Mouse (Mus musculus): Measurements from ENCODE around the gene Ddit4l.
"Not testable (repeated sequence)": the region's sequence is repeated elsewhere in the genome, so short reads cannot be mapped to it uniquely, and the experiment has no call there.

Ddit4l gene

DNA sequence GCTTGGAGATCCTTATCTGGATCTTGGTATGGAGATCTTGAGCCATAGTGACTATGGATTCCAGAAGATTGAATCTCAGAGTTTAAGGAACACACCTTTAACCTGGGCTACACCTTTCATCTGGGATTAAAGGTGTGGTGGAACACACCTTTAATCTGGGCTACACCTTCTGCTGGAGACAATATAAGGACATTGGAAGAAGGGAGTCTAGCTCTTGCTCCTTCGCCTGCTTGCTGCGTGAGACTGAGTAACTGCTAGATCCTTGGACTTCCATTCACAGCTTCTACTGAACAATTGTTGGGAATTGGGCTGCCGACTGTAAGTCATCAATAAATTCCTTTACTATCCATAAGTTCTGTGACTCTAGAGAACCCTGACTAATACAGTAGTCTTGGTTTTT, at the start of gene Ddit4l:
Gene Ddit4l (plus strand): TSS at position 301 of the 400 bp plus-strand sequence.
- DNase-seq (ENCODE audit: low read depth, low spot score) = not testable (repeated sequence)

DNA sequence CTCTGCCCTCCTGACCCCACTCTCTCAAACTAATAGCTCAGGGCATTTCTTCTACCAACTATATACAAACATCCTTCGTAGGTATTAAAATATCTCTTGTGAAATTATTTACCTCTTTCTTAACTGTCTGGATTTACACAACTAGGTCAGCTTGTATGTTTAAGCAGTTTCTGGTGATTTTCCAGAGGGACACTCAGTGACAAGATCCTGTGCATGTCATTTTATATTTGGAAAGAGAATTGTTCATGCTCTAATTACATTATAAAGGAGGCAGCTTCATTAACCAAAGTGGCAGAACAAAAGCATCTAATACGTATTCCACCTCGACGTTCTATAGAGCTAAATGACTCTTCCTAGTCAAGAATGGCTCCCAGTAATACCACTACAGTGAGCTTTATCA, 45.3 kb upstream of the Ddit4l start:
- DNase-seq (ENCODE audit: low read depth, low spot score) = no peak

- DNase-seq (ENCODE audit: low read depth, low spot score) = no peak
Measured at GRCm38 (mm10) chr3:137586376-137586969, 34.9 kb upstream of the Ddit4l start.

DNA sequence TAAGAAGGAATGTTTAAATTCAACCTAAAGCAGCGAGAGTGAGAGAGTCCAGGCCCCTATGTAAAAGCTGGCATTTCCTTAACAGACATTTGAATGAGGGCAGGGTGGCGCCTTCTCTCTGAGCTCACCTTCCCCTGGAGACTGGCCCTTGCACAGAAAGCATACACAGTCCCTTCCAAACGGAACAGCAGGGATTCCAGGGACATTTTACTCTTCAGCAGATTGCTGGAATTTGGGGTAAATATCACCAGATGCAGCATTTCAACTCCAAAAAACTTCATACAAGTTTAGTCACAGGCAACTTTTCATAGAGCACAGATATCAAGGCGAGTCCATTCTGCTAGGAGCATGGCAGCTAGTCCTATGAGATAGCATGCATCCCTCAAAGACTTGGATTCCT, 31.6 kb upstream of the Ddit4l start:
- DNase-seq (ENCODE audit: low read depth, low spot score) = no peak

- DNase-seq (ENCODE audit: low read depth, low spot score) = no peak
Measured at GRCm38 (mm10) chr3:137594332-137594905, 27.0 kb upstream of the Ddit4l start.

GRCm38 (mm10) chr3:137608918-137609435, 12.4 kb upstream of the Ddit4l start:
- no peak for DNase-seq (ENCODE audit: low read depth, low spot score)

GRCm38 (mm10) chr3:137610457-137611109, 10.8 kb upstream of the Ddit4l start:
- DNase-seq (ENCODE audit: low read depth, low spot score) = no peak

- no peak for DNase-seq (ENCODE audit: low read depth, low spot score)
Measured at GRCm38 (mm10) chr3:137611110-137611857, 10.1 kb upstream of the Ddit4l start.

DNA sequence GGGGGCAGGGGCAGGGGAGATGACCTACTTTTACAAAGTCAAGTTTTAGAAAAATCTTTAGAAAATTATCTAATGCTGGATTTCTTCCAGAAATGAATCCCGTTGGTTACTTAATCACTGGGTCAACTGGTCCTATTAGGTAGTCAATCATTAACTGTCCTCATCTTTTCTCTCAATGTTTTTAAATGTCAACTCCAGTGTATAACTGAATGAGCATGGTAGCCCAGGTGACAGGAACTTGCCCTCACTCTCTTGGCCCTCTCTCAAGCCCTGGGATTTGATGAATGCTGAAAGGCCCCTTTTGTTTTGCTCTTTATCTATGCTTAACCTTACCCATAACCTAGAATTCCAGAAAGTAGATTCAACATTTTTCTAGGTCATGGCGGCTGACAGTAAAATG, 9.4 kb upstream of the Ddit4l start:
- no peak for DNase-seq (ENCODE audit: low read depth, low spot score)

- no peak for DNase-seq (ENCODE audit: low read depth, low spot score)
Measured at GRCm38 (mm10) chr3:137620540-137620939, 872 bp upstream of the Ddit4l start.

- no peak for DNase-seq (ENCODE audit: low read depth, low spot score)
Measured at GRCm38 (mm10) chr3:137622091-137622490, 679 bp downstream of the Ddit4l start.

DNA sequence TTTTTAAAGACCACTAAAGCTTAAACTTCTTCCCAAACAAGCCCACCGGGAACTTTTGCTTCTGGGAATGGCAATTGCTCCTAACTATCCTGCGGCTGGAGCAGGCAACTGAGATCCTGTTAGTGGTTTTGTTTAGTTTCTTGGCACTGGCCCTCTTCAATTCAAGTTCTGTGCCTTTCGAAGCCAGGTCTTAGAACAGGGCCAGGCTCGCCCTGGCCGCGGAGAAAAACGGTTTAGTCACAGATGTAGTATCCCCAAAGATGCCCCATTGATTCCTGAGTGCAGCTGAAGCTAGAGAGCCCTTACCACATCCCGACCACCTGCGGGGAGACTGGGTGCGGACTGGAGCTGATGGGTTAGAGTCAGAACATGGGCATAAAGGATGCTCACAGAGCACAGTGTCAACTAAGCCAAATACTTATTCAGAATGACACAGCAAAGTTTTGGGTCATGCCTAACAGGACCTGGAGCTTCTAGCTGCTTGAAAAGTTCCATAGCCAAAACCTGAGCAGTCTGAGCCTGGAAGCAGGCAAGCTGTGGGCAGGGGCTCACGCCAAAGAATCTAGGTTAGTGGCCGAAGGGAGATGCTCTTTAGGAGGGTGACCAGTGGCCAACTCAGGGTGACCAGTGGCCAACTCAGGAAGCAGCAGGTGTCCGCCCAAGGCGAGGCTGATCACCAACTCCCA, 1.6 kb downstream of the Ddit4l start:
- no peak for DNase-seq (ENCODE audit: low read depth, low spot score)

- peak; percentile 42 for DNase-seq (ENCODE audit: low read depth, low spot score)
Measured at GRCm38 (mm10) chr3:137623581-137624362, 2.4 kb downstream of the Ddit4l start.

- DNase-seq (ENCODE audit: low read depth, low spot score) = no peak
Measured at GRCm38 (mm10) chr3:137625054-137625453, 3.6 kb downstream of the Ddit4l start.

- DNase-seq (ENCODE audit: low read depth, low spot score) = no peak
Measured at GRCm38 (mm10) chr3:137633726-137634125, 12.3 kb downstream of the Ddit4l start.

DNA sequence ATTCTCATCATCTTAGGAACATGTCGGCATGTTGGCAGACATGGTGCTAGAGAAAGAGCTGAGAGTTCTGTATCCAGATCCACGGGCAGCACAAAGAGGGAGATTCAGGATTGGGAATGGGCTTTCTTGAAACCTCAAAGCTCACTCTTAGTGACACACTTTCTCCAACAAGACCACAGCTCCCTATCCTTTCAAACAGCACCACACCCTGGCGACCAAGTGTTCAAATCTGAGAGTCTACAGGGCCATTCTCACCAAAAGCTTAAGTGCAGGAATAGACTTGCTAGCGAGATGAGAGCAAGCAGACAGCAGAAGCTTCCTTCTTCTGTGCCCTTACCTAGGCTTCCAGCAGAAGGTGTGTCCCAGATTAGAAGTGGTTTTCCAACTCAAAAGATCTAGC, 15.2 kb downstream of the Ddit4l start:
- DNase-seq (ENCODE audit: low read depth, low spot score) = no peak

- DNase-seq (ENCODE audit: low read depth, low spot score) = no peak
Measured at GRCm38 (mm10) chr3:137641238-137641637, 19.8 kb downstream of the Ddit4l start.

- no peak for DNase-seq (ENCODE audit: low read depth, low spot score)
Measured at GRCm38 (mm10) chr3:137642137-137642536, 20.7 kb downstream of the Ddit4l start.

DNA sequence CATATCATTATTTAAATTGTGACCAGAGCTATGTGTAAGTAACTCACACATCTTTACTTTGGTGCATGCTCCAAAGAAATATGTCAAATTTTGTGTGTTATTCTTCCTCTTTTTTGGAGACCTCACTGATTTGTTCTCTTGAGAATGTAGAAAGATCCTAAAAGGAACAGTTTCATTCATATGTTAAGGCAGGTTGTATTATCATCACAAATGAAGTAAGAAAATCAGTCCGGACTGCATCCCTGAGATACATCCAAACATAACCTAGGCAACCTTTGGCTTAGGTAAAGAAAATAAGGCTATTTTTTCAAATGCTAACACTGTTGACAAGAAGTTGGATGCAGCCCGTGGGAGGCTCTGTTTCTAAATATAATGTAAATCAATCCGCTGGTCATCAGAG, 21.2 kb downstream of the Ddit4l start:
- no peak for DNase-seq (ENCODE audit: low read depth, low spot score)

DNA sequence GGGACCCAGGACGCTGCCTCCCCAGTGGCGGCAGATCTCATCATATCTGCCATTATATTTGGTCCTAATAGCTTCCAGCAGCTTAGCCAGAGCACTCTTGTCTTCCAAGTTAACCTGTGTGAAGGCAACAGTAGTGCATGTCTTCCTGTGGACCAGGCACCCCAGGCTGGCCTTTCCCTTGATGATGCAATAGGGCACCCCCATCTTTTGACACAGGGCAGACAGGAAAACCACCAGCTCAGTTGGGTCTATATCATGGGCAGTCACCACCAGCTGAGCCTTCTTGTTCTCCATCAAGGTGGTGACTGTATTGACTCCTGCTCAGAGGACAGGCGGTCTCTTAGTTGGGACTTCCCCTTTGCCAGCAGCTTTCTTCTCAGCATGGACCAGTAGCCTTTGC, 22.7 kb downstream of the Ddit4l start:
- no peak for DNase-seq (ENCODE audit: low read depth, low spot score)

GRCm38 (mm10) chr3:137644947-137645346, 23.5 kb downstream of the Ddit4l start:
- no peak for DNase-seq (ENCODE audit: low read depth, low spot score)
